Mouse (Mus musculus) heart, adult 2 months (tissue): ENCODE data around the gene Ythdf1. TPM values are rescaled to one million over a fixed set of nuclear protein-coding genes. Genes with fewer than 3 reads are reported as not detected.
A peak's percentile ranks its signal among the peaks of the same experiment; 100 is the strongest.

ENCODE experiments used
- DNase-seq, 2 experiments: peaks; one replicate each; pipeline ENCODE4 v3.0.0; 2021
- H3K27ac ChIP-seq: fragments of 200-600 bp; 2 replicates; pipeline ENCODE4 v1.8.1; 2022
- H3K27me3 ChIP-seq: fragments of 200-500 bp; 2 replicates; pipeline ENCODE4 v1.6.1; 2012; ENCODE audit warnings: mild to moderate bottlenecking, low read length, inconsistent platforms, mixed read lengths; ENCODE audit not compliant: control insufficient read depth, insufficient read depth
- H3K36me3 ChIP-seq: fragments of 200-500 bp; 2 replicates; pipeline ENCODE4 v1.6.1; 2012; ENCODE audit warnings: low read length, inconsistent platforms; ENCODE audit not compliant: control insufficient read depth, insufficient read depth
- H3K4me1 ChIP-seq: fragments of 200-500 bp; 2 replicates; pipeline ENCODE4 v1.6.1; 2011; ENCODE audit warnings: low read length; ENCODE audit not compliant: control insufficient read depth, insufficient read depth
- H3K4me3 ChIP-seq: fragments of 200-600 bp; 2 replicates; pipeline ENCODE4 v1.8.1; 2022
- H3K79me2 ChIP-seq: fragments of 200-500 bp; replicated peaks from 2 replicates; pipeline ENCODE4 v1.6.1; 2012; ENCODE audit warnings: mild to moderate bottlenecking, inconsistent platforms, low read length, moderate library complexity, mixed read lengths; ENCODE audit not compliant: control insufficient read depth, insufficient read depth
- H3K9ac ChIP-seq: fragments of 200-500 bp; 2 replicates; pipeline ENCODE4 v1.6.1; 2012; ENCODE audit warnings: low read depth, mild to moderate bottlenecking, control low read depth, inconsistent platforms, low read length, mixed read lengths
- CTCF ChIP-seq: fragments of 200-600 bp; IDR thresholded peaks from 2 replicates; pipeline ENCODE4 v1.8.1; 2022; ENCODE audit warnings: antibody characterized with exemption, mild to moderate bottlenecking, moderate library complexity
- EP300 ChIP-seq: fragments of 200-500 bp; IDR thresholded peaks from 2 replicates; pipeline ENCODE4 v1.6.1; 2011; ENCODE audit warnings: low read depth, low read length, control low read depth; ENCODE audit not compliant: insufficient read depth
- POLR2A ChIP-seq: fragments of 200-500 bp; IDR thresholded peaks from 2 replicates; pipeline ENCODE4 v1.6.1; 2011; ENCODE audit warnings: mild to moderate bottlenecking, low read depth, low read length, control low read depth; ENCODE audit not compliant: insufficient read depth
- WGBS: fragments of 180-500 bp; shearing (Covaris S2); methylation state at CpG from one replicate; pipeline ENCODE4 v1.1.7; 2018; 5-methylcytosine and 5-hydroxymethylcytosine counted together
- intact Hi-C: fragments of 180-260 bp; cut with DNase I; formaldehyde crosslinking; loops from one replicate; pipeline ENCODE4 v1.15.1; 2025
- long read RNA-seq: library from polyadenylated mRNA; stranded (forward); transcript quantifications from one replicate; pipeline ENCODE4 v2.0.0, GENCODE M21; 2021
- polyA plus RNA-seq: library from polyadenylated mRNA; depleted of rRNA; stranded (reverse); fragments of >200 nt; gene quantifications from 2 replicates; pipeline ENCODE4 v1.2.3, GENCODE M21; 2012; rRNA removed
- total RNA-seq, 2 experiments: library from RNA; stranded (reverse); gene quantifications; 2 replicates each; pipeline ENCODE4 v1.2.3; 2021

Ythdf1 gene
- 10 to 100 TPM; 31.7 to 36.4 TPM for total RNA-seq
- 30.8 and 51.1 TPM in 2 replicates for polyA plus RNA-seq
- long read RNA-seq, transcript Ythdf1-201 (5 exons, 3,184 nt): major isoform, 33 of 52 reads
- long read RNA-seq, partial matches to known transcripts: 4 of 52 reads
- long read RNA-seq, other reads (novel, unspliced or antisense): 15 of 52 reads

- Histone ChIP-seq H3K4me1 (peaks cover 2% of the 10 kb centered on the region), H3K79me2 (peaks cover 4% of the 10 kb centered on the region), H3K4me3 (peak within 1 kb of the TSS; percentile 94), H3K36me3 (peaks cover 16% of the 10 kb centered on the region), H3K27me3 (no peaks in the 10 kb centered on the region), H3K27ac (peak within 1 kb of the TSS; percentile 80), H3K9ac (peak within 1 kb of the TSS; percentile 99)
- WGBS: under 1% methylated on average over 55 of the region's 56 CpGs
- intact Hi-C loops: no loop called here
- DNase-seq: peak; percentile 98 to 99
- TF ChIP-seq EP300 (no peak), POLR2A (peak; percentile 69; the same call in 1 of the 2 replicates), CTCF (no peak)
Observed at GRCm38 (mm10) chr2:180920810-180921400, at the start of gene Ythdf1. TSS of gene Ythdf1 (minus strand) at chr2:180920949.

GRCm38 (mm10) chr2:180967010-180967763 is 46.4 kb upstream of the Ythdf1 start, which contains the start of gene Arfgap1:
TSS of gene Arfgap1 (plus strand) at chr2:180967225.
- H3K36me3 ChIP-seq: peaks cover 2% of the 10 kb centered on the region
- H3K4me3 ChIP-seq: peak within 1 kb of the TSS; percentile 73
- no peaks in the 10 kb centered on the region for H3K27me3 ChIP-seq
- H3K27ac ChIP-seq: peak within 1 kb of the TSS; percentile 97
- peaks cover 4% of the 10 kb centered on the region for H3K4me1 ChIP-seq
- DNase-seq: peak; percentile 95
- H3K9ac ChIP-seq: peak within 1 kb of the TSS; percentile 95
- intact Hi-C loops: no loop called here
- TF ChIP-seq EP300: peak; percentile 70; the same call in 1 of the 2 replicates
- TF ChIP-seq POLR2A: peak; percentile 90
- 0 out of 2 replicates have a peak, but pooled peaks have one; percentile 4 for TF ChIP-seq CTCF
- H3K79me2 ChIP-seq: peaks cover 5% of the 10 kb centered on the region
- under 1% methylated on average over 57 of the region's 57 CpGs for WGBS

GRCm38 (mm10) chr2:180966092-180966882 is 45.5 kb upstream of the Ythdf1 start:
- WGBS: 7% methylated on average over 14 of the region's 14 CpGs
- intact Hi-C loops: no loop called here

GRCm38 (mm10) chr2:180963956-180964355 is 43.2 kb upstream of the Ythdf1 start:
- DNase-seq: peak; percentile 70 to 83
- no peak overlapping the region for H3K27ac ChIP-seq
- no peak overlapping the region for H3K4me3 ChIP-seq
- peaks cover 2% of the 10 kb centered on the region; the same call in 1 of the 2 replicates for H3K4me1 ChIP-seq
- H3K36me3 ChIP-seq: peaks cover 2% of the 10 kb centered on the region
- no peak; the same call in 1 of the 2 replicates for TF ChIP-seq CTCF
- TF ChIP-seq EP300: 0 out of 2 replicates have a peak, but pooled peaks have one; percentile 54
- intact Hi-C loops: loop anchor here (1.0 kb wide), 1 partner anchor 39 kb away; no protein-coding TSS in a partner anchor
- 5% methylated on average over 5 of the region's 5 CpGs for WGBS
- H3K27me3 ChIP-seq: no peaks in the 10 kb centered on the region
- H3K9ac ChIP-seq: no peak overlapping the region
- H3K79me2 ChIP-seq: peaks cover 5% of the 10 kb centered on the region

More at GRCm38 (mm10) chr2:180966092-180966882, 45.5 kb upstream of the Ythdf1 start:
- peak; percentile 62 for TF ChIP-seq CTCF
- no peak for TF ChIP-seq EP300
- TF ChIP-seq POLR2A: no peak
- Histone ChIP-seq H3K27me3 (no peaks in the 10 kb centered on the region), H3K36me3 (peaks cover 2% of the 10 kb centered on the region), H3K4me1 (peaks cover 4% of the 10 kb centered on the region), H3K4me3 (peak overlapping the region; percentile 73), H3K79me2 (peaks cover 5% of the 10 kb centered on the region), H3K9ac (peak overlapping the region; percentile 79), H3K27ac (peak overlapping the region; percentile 97)
- no peak for DNase-seq

GRCm38 (mm10) chr2:180962616-180963308 is 42.0 kb upstream of the Ythdf1 start:
- Histone ChIP-seq H3K4me3 (no peak overlapping the region), H3K9ac (no peak overlapping the region), H3K36me3 (no peaks in the 10 kb centered on the region; the same call in 1 of the 2 replicates), H3K79me2 (peaks cover 5% of the 10 kb centered on the region), H3K4me1 (peaks cover 1% of the 10 kb centered on the region; the same call in 1 of the 2 replicates), H3K27ac (no peak overlapping the region), H3K27me3 (no peaks in the 10 kb centered on the region)
- peak in 1 of 2 experiments; percentile 22 for DNase-seq
- intact Hi-C loops: no loop called here
- TF ChIP-seq POLR2A: no peak
- TF ChIP-seq CTCF: no peak
- no peak for TF ChIP-seq EP300
- WGBS: 65% methylated on average over 2 of the region's 2 CpGs
